Mouse (Mus musculus) right cerebral cortex, postnatal 36 days (tissue): ENCODE results near the gene Slc30a6.
"Not testable (repeated sequence)": the region's sequence is repeated elsewhere in the genome, so short reads cannot be mapped to it uniquely, and the experiment has no call there.

Source experiments
- DNase-seq, 2 experiments: peaks; one replicate each; pipeline ENCODE4 v3.0.0; 2022; ENCODE audit warnings: low spot score in 2 of 2, mixed read lengths in 1 of 2

Slc30a6 gene

GRCm38 (mm10) chr17:74449776-74450175 is 54.4 kb downstream of the Slc30a6 start:
- DNase-seq: no peak

- no peak for DNase-seq
Measured at GRCm38 (mm10) chr17:74453928-74454327, 58.5 kb downstream of the Slc30a6 start.

- DNase-seq: no peak
Measured at GRCm38 (mm10) chr17:74454660-74455059, 59.3 kb downstream of the Slc30a6 start.

GRCm38 (mm10) chr17:74455426-74455825 is 60.0 kb downstream of the Slc30a6 start:
- DNase-seq: no peak

- no peak for DNase-seq
Measured at GRCm38 (mm10) chr17:74456825-74457224, 61.4 kb downstream of the Slc30a6 start.

- DNase-seq: no peak
Measured at GRCm38 (mm10) chr17:74457972-74458677, 62.7 kb downstream of the Slc30a6 start.

- no peak for DNase-seq
Measured at GRCm38 (mm10) chr17:74458711-74459408, 63.5 kb downstream of the Slc30a6 start, which contains the start of gene Nlrc4. Nlrc4 (minus strand) TSS chr17:74459142.

GRCm38 (mm10) chr17:74463510-74463909 is 68.1 kb downstream of the Slc30a6 start:
- DNase-seq: no peak

- not testable (repeated sequence) for DNase-seq
Measured at GRCm38 (mm10) chr17:74467981-74468380, 72.6 kb downstream of the Slc30a6 start.

GRCm38 (mm10) chr17:74470133-74470532 is 74.7 kb downstream of the Slc30a6 start:
- DNase-seq: not testable (repeated sequence)
